Mouse (Mus musculus): ENCODE measurements around the gene Gprc5c. TPM values are rescaled to one million over a fixed set of nuclear protein-coding genes. Genes with fewer than 3 reads are reported as not detected.

The Gprc5c gene
- total and polyA plus RNA-seq, 3 experiments: 6.3 to 11.6 (median 7.9) TPM

DNA sequence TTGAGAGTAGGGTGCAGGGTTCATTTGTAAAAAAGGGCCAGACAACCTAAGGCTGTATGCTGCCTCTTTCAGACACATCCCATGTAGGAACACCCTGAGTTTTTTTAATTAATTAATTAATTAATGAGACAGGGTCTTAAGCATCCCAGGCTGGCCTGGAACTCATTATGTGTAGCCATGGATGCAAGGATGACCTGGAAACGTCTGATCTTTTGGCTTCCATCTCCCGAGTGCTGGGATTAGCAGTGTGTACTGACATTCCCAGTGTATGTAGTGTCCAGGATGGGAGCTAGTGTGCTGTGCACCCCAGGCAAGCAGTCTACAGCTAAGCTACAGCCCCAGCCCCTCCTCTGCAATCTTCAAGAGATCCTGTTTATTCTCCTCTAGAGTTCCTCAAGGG lies 25.7 kb downstream of the Gprc5c start:
- intact Hi-C loops (cut with DNase I): loop anchor here (1.0 kb wide), 1 partner anchor 64 kb away; no protein-coding TSS in a partner anchor
- no peaks in the 10 kb centered on the region for H3K36me3 ChIP-seq (ENCODE audit: control insufficient read depth, insufficient read depth, low read length)
- H3K27me3 ChIP-seq (ENCODE audit: control insufficient read depth, insufficient read depth, low read length): no peaks in the 10 kb centered on the region
- H3K9ac ChIP-seq (ENCODE audit: low read depth, low read length): no peak overlapping the region
- TF ChIP-seq CTCF (IDR thresholded peaks at IDR 0.05): no peak
- no peak for TF ChIP-seq POLR2A (IDR thresholded peaks at IDR 0.05; ENCODE audit: insufficient read depth, low read depth, low read length)
- no peak for TF ChIP-seq EP300 (IDR thresholded peaks at IDR 0.05; ENCODE audit: insufficient read depth, low read depth, low read length)
- DNase-seq: no peak
- peaks cover 3% of the 10 kb centered on the region for H3K4me1 ChIP-seq (ENCODE audit: control insufficient read depth, insufficient read depth, low read length)
- no peak overlapping the region for H3K4me3 ChIP-seq
- H3K79me2 ChIP-seq (replicated peaks; ENCODE audit: control insufficient read depth, insufficient read depth, low read length): no peaks in the 10 kb centered on the region
- 47% methylated on average over 2 of the region's 2 CpGs for WGBS
- no peak overlapping the region; the same call in 1 of the 2 replicates for H3K27ac ChIP-seq

- WGBS: 18% methylated on average over 3 of the region's 3 CpGs
- H3K36me3 ChIP-seq (ENCODE audit: control insufficient read depth, insufficient read depth, low read length): no peaks in the 10 kb centered on the region
- peaks cover 3% of the 10 kb centered on the region for H3K4me1 ChIP-seq (ENCODE audit: control insufficient read depth, insufficient read depth, low read length)
- TF ChIP-seq CTCF (IDR thresholded peaks at IDR 0.05): peak; percentile 75
- TF ChIP-seq POLR2A (IDR thresholded peaks at IDR 0.05; ENCODE audit: insufficient read depth, low read depth, low read length): no peak
- DNase-seq: peak; percentile 51 to 53
- no peak overlapping the region; the same call in 1 of the 2 replicates for H3K27ac ChIP-seq
- H3K27me3 ChIP-seq (ENCODE audit: control insufficient read depth, insufficient read depth, low read length): no peaks in the 10 kb centered on the region
- H3K4me3 ChIP-seq: no peak overlapping the region
- H3K9ac ChIP-seq (ENCODE audit: low read depth, low read length): no peak overlapping the region
- no peaks in the 10 kb centered on the region for H3K79me2 ChIP-seq (replicated peaks; ENCODE audit: control insufficient read depth, insufficient read depth, low read length)
- intact Hi-C loops (cut with DNase I): loop anchor here (1.0 kb wide), 1 partner anchor 65 kb away; no protein-coding TSS in a partner anchor
Measured at GRCm38 (mm10) chr11:114877145-114877544, 26.2 kb downstream of the Gprc5c start.

GRCm38 (mm10) chr11:114879666-114880065 lies 28.7 kb downstream of the Gprc5c start:
- Histone ChIP-seq H3K27ac (no peak overlapping the region), H3K36me3 (ENCODE audit: control insufficient read depth, insufficient read depth, low read length) (no peaks in the 10 kb centered on the region), H3K4me3 (no peak overlapping the region), H3K4me1 (ENCODE audit: control insufficient read depth, insufficient read depth, low read length) (peaks cover 4% of the 10 kb centered on the region), H3K27me3 (ENCODE audit: control insufficient read depth, insufficient read depth, low read length) (no peaks in the 10 kb centered on the region), H3K9ac (ENCODE audit: low read depth, low read length) (no peak overlapping the region), H3K79me2 (replicated peaks; ENCODE audit: control insufficient read depth, insufficient read depth, low read length) (no peaks in the 10 kb centered on the region)
- TF ChIP-seq POLR2A (IDR thresholded peaks at IDR 0.05; ENCODE audit: insufficient read depth, low read depth, low read length) (no peak), CTCF (IDR thresholded peaks at IDR 0.05) (no peak), EP300 (IDR thresholded peaks at IDR 0.05; ENCODE audit: insufficient read depth, low read depth, low read length) (no peak)
- peak in 1 of 2 experiments; percentile 58 for DNase-seq
- WGBS: 67% methylated on average over 2 of the region's 2 CpGs
- intact Hi-C loops (cut with DNase I): loop anchor here (1.0 kb wide), 1 partner anchor 33 kb away; no protein-coding TSS in a partner anchor

DNA sequence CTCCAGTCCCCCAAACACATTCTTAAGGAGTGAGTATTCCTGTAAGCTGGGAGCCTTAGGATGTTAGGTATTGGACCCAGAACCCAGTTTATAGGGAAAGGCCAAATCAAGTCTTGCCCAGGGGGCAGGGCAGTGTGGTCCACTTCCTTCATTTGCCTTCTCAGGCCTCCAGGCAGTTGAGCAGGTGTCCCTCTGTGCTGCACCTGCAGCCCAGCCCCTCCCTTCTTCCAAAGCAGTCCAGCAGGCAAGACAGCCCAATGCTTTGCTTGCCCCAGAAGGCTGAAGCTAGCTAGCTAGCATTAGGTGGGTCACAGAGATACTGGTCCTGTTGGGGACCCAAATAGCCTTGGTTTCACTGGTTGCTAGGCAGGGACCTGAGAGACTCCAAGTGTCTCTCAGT lies 29.2 kb downstream of the Gprc5c start:
- intact Hi-C loops (cut with DNase I): loop anchor here (1.0 kb wide), 1 partner anchor 32 kb away; no protein-coding TSS in a partner anchor
- TF ChIP-seq POLR2A (IDR thresholded peaks at IDR 0.05; ENCODE audit: insufficient read depth, low read depth, low read length): no peak
- no peak for TF ChIP-seq CTCF (IDR thresholded peaks at IDR 0.05)
- TF ChIP-seq EP300 (IDR thresholded peaks at IDR 0.05; ENCODE audit: insufficient read depth, low read depth, low read length): no peak
- Histone ChIP-seq H3K79me2 (replicated peaks; ENCODE audit: control insufficient read depth, insufficient read depth, low read length) (no peaks in the 10 kb centered on the region), H3K27ac (no peak overlapping the region; the same call in 1 of the 2 replicates), H3K36me3 (ENCODE audit: control insufficient read depth, insufficient read depth, low read length) (no peaks in the 10 kb centered on the region), H3K4me3 (no peak overlapping the region), H3K27me3 (ENCODE audit: control insufficient read depth, insufficient read depth, low read length) (no peaks in the 10 kb centered on the region), H3K9ac (ENCODE audit: low read depth, low read length) (no peak overlapping the region), H3K4me1 (ENCODE audit: control insufficient read depth, insufficient read depth, low read length) (peaks cover 4% of the 10 kb centered on the region)
- no peak for DNase-seq

DNA sequence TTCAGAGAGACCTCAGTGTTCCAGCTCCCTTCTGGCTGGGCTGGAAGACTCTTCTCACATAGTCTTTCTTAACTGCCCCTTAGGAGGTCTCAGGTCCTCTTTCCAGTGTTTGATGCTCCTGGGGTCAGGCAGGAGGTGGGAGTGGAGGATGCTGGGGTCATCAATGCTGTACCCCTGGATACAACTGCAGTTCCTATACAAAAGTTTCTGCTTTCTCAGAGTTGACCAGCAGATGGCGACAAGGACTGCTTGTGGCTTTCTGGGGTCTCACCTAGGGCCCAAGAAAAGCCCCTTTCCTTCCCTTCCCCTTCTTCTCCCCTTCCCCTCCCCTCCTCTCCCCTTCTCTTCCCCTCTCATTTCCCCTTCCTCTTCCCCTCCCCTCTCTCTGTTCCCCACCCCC lies 29.6 kb downstream of the Gprc5c start:
- DNase-seq: no peak
- intact Hi-C loops (cut with DNase I): loop anchor here (1.0 kb wide), 1 partner anchor 32 kb away; no protein-coding TSS in a partner anchor

GRCm38 (mm10) chr11:114883251-114883789 lies 32.4 kb downstream of the Gprc5c start:
- TF ChIP-seq EP300 (IDR thresholded peaks at IDR 0.05; ENCODE audit: insufficient read depth, low read depth, low read length) (no peak), CTCF (IDR thresholded peaks at IDR 0.05) (no peak), POLR2A (IDR thresholded peaks at IDR 0.05; ENCODE audit: insufficient read depth, low read depth, low read length) (no peak)
- Histone ChIP-seq H3K4me3 (no peak overlapping the region), H3K27me3 (ENCODE audit: control insufficient read depth, insufficient read depth, low read length) (no peaks in the 10 kb centered on the region), H3K9ac (ENCODE audit: low read depth, low read length) (no peak overlapping the region), H3K79me2 (replicated peaks; ENCODE audit: control insufficient read depth, insufficient read depth, low read length) (no peaks in the 10 kb centered on the region), H3K27ac (no peak overlapping the region), H3K4me1 (ENCODE audit: control insufficient read depth, insufficient read depth, low read length) (peaks cover 3% of the 10 kb centered on the region), H3K36me3 (ENCODE audit: control insufficient read depth, insufficient read depth, low read length) (no peaks in the 10 kb centered on the region)
- 90% methylated on average over 4 of the region's 4 CpGs for WGBS
- intact Hi-C loops (cut with DNase I): no loop called here
- DNase-seq: no peak

More for the DNA sequence above, 29.6 kb downstream of the Gprc5c start:
- H3K4me1 ChIP-seq (ENCODE audit: control insufficient read depth, insufficient read depth, low read length): peaks cover 4% of the 10 kb centered on the region
- no peak overlapping the region for H3K9ac ChIP-seq (ENCODE audit: low read depth, low read length)
- no peak overlapping the region for H3K4me3 ChIP-seq
- no peaks in the 10 kb centered on the region for H3K79me2 ChIP-seq (replicated peaks; ENCODE audit: control insufficient read depth, insufficient read depth, low read length)
- no peaks in the 10 kb centered on the region for H3K36me3 ChIP-seq (ENCODE audit: control insufficient read depth, insufficient read depth, low read length)
- H3K27me3 ChIP-seq (ENCODE audit: control insufficient read depth, insufficient read depth, low read length): no peaks in the 10 kb centered on the region
- TF ChIP-seq EP300 (IDR thresholded peaks at IDR 0.05; ENCODE audit: insufficient read depth, low read depth, low read length) (no peak), POLR2A (IDR thresholded peaks at IDR 0.05; ENCODE audit: insufficient read depth, low read depth, low read length) (no peak), CTCF (IDR thresholded peaks at IDR 0.05) (peak; percentile 73)
- no peak overlapping the region; the same call in 1 of the 2 replicates for H3K27ac ChIP-seq
- 5% methylated on average over 1 of the region's 1 CpGs for WGBS

All from heart, adult 2 months (tissue).